Mouse (Mus musculus): ENCODE measurements around the gene D10Wsu102e.

D10Wsu102e gene

GRCm38 (mm10) chr10:83533258-83533909 lies 173.4 kb downstream of the D10Wsu102e start:
- ATAC-seq (ENCODE audit: insufficient number of reproducible peaks, low FRiP score, low TSS enrichment), result peak; percentile 64

GRCm38 (mm10) chr10:83533910-83534283 lies 173.9 kb downstream of the D10Wsu102e start, which contains the start of gene Aldh1l2:
Aldh1l2 (minus strand) TSS chr10:83534140.
- ATAC-seq (ENCODE audit: insufficient number of reproducible peaks, low FRiP score, low TSS enrichment), result peak; percentile 89

DNA sequence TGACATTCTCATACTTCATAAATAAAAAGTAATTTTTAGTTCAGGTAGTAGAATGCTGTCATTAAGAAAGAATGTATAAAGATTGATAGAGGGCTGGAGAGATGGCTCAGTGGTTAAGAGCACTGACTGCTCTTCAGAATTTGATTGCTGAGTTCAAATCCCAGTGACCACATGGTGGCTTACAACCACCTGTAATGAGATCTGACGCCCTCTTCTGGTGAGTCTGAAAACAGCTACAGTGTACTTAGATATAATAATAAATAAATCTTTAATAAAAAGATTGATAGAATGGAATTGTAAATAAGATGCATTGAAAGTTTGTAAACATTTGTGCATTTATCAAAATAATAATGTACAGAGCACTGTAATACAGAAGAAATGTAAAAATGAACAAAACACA lies 176.4 kb downstream of the D10Wsu102e start:
- ATAC-seq (ENCODE audit: insufficient number of reproducible peaks, low FRiP score, low TSS enrichment), result no peak
